14 mouse cellular contexts compared by ENCODE assay signal in the genomic region with DNA sequence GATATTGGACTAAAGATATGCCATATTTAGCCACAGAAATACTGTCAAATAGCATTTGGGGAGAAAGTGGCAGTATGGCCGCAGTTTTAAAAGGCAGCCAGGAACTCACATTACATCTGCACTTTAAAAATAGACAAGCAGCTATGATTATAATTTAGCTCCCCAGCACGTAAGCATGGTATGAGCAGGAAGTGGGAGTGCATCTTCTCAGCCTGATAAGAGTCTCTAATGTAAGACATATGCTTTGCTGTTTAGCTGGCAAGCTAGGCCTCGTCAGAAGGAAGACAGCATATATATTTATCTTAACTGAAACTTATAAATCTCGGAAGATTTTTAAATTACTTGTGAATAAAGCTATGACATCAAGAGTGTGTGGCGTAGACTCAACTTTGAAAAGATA. TPM values are rescaled to one million over a fixed set of nuclear protein-coding genes. Genes with fewer than 3 reads are reported as not detected.
DNase-seq lines count a peak whose midpoint lies in the region; ATAC-seq lines count a peak whose summit lies in the region.
"Had no signal": no experiment of that assay in that cellular context is flagged by ENCODE, and none has a peak within 500 bp of the region (broad histone marks: within the 10 kb centered on the region; RNA-seq: fewer than 3 reads in every experiment).

No protein-coding gene starts in this region.

- WGBS in forebrain, embryonic 15.5 days: 78% methylated on average over 5 of the region's 5 CpGs
- WGBS in forebrain, embryonic 11.5 days: 85% methylated on average over 5 of the region's 5 CpGs
- 46% methylated on average over 5 of the region's 5 CpGs for WGBS in kidney, embryonic 15.5 days

- H3K27ac ChIP-seq in forebrain, embryonic 15.5 days (replicated peaks): peak overlapping the region; percentile 34; the same call in 1 of the 2 replicates
- no peak overlapping the region for H3K27ac ChIP-seq in forebrain, embryonic 11.5 days (ENCODE audit: low read depth, low read length)
- peak overlapping the region; percentile 82 for H3K27ac ChIP-seq in kidney, embryonic 15.5 days
- H3K27ac ChIP-seq: liver, embryonic 12.5 days; midbrain, embryonic 12.5 days; neural tube, embryonic 13.5 days had no signal

- H3K27me3 ChIP-seq in forebrain, embryonic 15.5 days: no peaks in the 10 kb centered on the region
- no peaks in the 10 kb centered on the region for H3K27me3 ChIP-seq in forebrain, embryonic 11.5 days (ENCODE audit: control insufficient read depth, insufficient read depth, low read length)
- H3K27me3 ChIP-seq in kidney, embryonic 15.5 days: no peaks in the 10 kb centered on the region
- H3K27me3 ChIP-seq: liver, embryonic 12.5 days; midbrain, embryonic 12.5 days; neural tube, embryonic 13.5 days had no signal

- 0 out of 2 replicates have a peak, but pooled peaks cover under 1% of the 10 kb centered on the region for H3K4me1 ChIP-seq in forebrain, embryonic 15.5 days
- H3K4me1 ChIP-seq in forebrain, embryonic 11.5 days (replicated peaks; ENCODE audit: control insufficient read depth, insufficient read depth, low read length): no peaks in the 10 kb centered on the region
- peaks cover 5% of the 10 kb centered on the region; the same call in 1 of the 2 replicates for H3K4me1 ChIP-seq in kidney, embryonic 15.5 days
- H3K4me1 ChIP-seq: midbrain, embryonic 12.5 days; neural tube, embryonic 13.5 days had no signal

- H3K36me3 ChIP-seq in forebrain, embryonic 15.5 days: no peaks in the 10 kb centered on the region
- H3K36me3 ChIP-seq in forebrain, embryonic 11.5 days (ENCODE audit: control insufficient read depth, insufficient read depth, low read length): no peaks in the 10 kb centered on the region
- no peaks in the 10 kb centered on the region for H3K36me3 ChIP-seq in kidney, embryonic 15.5 days
- H3K36me3 ChIP-seq: liver, embryonic 12.5 days; midbrain, embryonic 12.5 days; neural tube, embryonic 13.5 days had no signal

- no peak overlapping the region for H3K4me3 ChIP-seq in forebrain, embryonic 15.5 days
- H3K4me3 ChIP-seq in forebrain, embryonic 11.5 days (ENCODE audit: low read depth, low read length): no peak overlapping the region
- no peak overlapping the region for H3K4me3 ChIP-seq in kidney, embryonic 15.5 days (replicated peaks)
- H3K4me3 ChIP-seq: liver, embryonic 12.5 days; midbrain, embryonic 12.5 days; neural tube, embryonic 13.5 days had no signal

- no peak for DNase-seq in forebrain, embryonic 11.5 days (ENCODE audit: low spot score)
- no peak for DNase-seq in kidney, postnatal 25 days
- peak; percentile 55 for DNase-seq in right cerebral cortex, adult 18-20 months
- DNase-seq in right cerebral cortex, postnatal 25 days: no peak
- DNase-seq in naive thymus-derived CD4-positive, alpha-beta T cell, adult 2 months (ENCODE audit: low read depth): peak; percentile 55
- DNase-seq in adrenal gland, postnatal 36 days: no peak
- DNase-seq: adrenal gland, adult 8-10 months; cerebellum, adult 11 months; layer of hippocampus, postnatal 36 days had no signal

- no peak overlapping the region for H3K4me2 ChIP-seq in forebrain, embryonic 15.5 days (replicated peaks)
- no peak overlapping the region for H3K4me2 ChIP-seq in forebrain, embryonic 11.5 days (ENCODE audit: low read depth, low read length, severe bottlenecking)
- no peak overlapping the region for H3K4me2 ChIP-seq in kidney, embryonic 15.5 days
- H3K4me2 ChIP-seq: liver, embryonic 12.5 days; midbrain, embryonic 12.5 days; neural tube, embryonic 13.5 days had no signal

- no peak for ATAC-seq in forebrain, embryonic 15.5 days (replicated peaks)
- no peak for ATAC-seq in forebrain, embryonic 11.5 days (replicated peaks; ENCODE audit: low FRiP score)
- peak; percentile 60; the same call in 1 of the 2 replicates for ATAC-seq in kidney, embryonic 15.5 days (replicated peaks; ENCODE audit: low FRiP score)
- ATAC-seq: liver, embryonic 12.5 days had no signal

- no peak overlapping the region for H3K9ac ChIP-seq in forebrain, embryonic 15.5 days (replicated peaks)
- no peak overlapping the region for H3K9ac ChIP-seq in forebrain, embryonic 11.5 days (ENCODE audit: low read length)
- H3K9ac ChIP-seq in kidney, embryonic 15.5 days: no peak overlapping the region
- H3K9ac ChIP-seq: liver, embryonic 12.5 days; midbrain, embryonic 12.5 days; neural tube, embryonic 13.5 days had no signal

- H3K9me3 ChIP-seq in forebrain, embryonic 15.5 days: no peaks in the 10 kb centered on the region
- H3K9me3 ChIP-seq in forebrain, embryonic 11.5 days (ENCODE audit: control insufficient read depth, low read length): no peaks in the 10 kb centered on the region
- H3K9me3 ChIP-seq in kidney, embryonic 15.5 days (replicated peaks): no peaks in the 10 kb centered on the region
- H3K9me3 ChIP-seq: liver, embryonic 12.5 days; midbrain, embryonic 12.5 days; neural tube, embryonic 13.5 days had no signal

RNA-seq across cellular contexts. Expression of a gene that starts 32.4 kb away (rescaled TPM):
- polyA plus RNA-seq in forebrain, embryonic 15.5 days (2015; fragmentation: Nextera tagmentation; extraction: Ambion mirVana): 253 and 262 TPM in 2 replicates
- polyA plus RNA-seq in forebrain, embryonic 11.5 days (2014; fragmentation: Nextera tagmentation; extraction: Ambion mirVana): 270 and 288 TPM in 2 replicates
- polyA plus RNA-seq in kidney, embryonic 15.5 days (2015; fragmentation: Nextera tagmentation; extraction: Ambion mirVana): 318 and 325 TPM in 2 replicates
- total RNA-seq in adrenal gland, postnatal 36 days (2021): 100 to 1,000 TPM; 112 to 128 TPM

Comparison
In these comparisons a context has a peak if more than half of its experiments do, and no peak if none do; other contexts are left out.
1. DNase-seq: peak in right cerebral cortex, adult 18-20 months (single experiment) and naive thymus-derived CD4-positive, alpha-beta T cell, adult 2 months (single experiment); none in forebrain, embryonic 11.5 days (single experiment), kidney, postnatal 25 days (0 of 2), right cerebral cortex, postnatal 25 days (single experiment) and adrenal gland, postnatal 36 days (0 of 2).